Mouse (Mus musculus): ENCODE data around the gene Eef1akmt2.

DNA sequence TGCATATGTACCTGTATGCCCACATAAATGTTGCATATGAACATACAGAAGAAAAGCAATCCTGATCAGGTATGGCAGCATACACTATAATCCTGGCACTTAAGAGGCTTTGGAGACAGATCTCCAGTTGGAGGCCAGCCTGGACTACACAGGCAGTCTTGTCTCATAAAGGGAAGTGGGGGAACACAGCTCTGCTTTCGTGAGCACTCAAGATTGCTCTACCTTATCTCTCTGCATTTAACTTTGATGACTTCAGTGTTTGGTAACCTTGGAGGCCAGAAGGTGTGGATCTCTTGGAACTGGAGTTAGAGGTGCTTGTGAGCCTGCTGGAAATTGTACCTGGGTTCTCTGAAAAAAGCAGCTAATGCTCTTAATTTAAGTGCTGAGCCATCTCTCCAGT lies 27.8 kb upstream of the Eef1akmt2 start:
- no peak for TF ChIP-seq CTCF (IDR thresholded peaks at IDR 0.05; ENCODE audit: low read depth)
- no peak for TF ChIP-seq EP300 (optimal IDR thresholded peaks at IDR 0.05)

Data from stomach, postnatal 0 days (tissue).